Mouse (Mus musculus) testis, adult 2 months (tissue): ENCODE measurements around the gene Mrps25. TPM values are rescaled to one million over a fixed set of nuclear protein-coding genes. Genes with fewer than 3 reads are reported as not detected.

ENCODE experiments used
- H3K27ac ChIP-seq: fragments of 200-500 bp; 2 replicates; pipeline ENCODE4 v1.5.1; 2012; ENCODE audit warnings: low read depth, low read length; ENCODE audit not compliant: control insufficient read depth, insufficient read depth
- H3K27me3 ChIP-seq: fragments of 200-500 bp; 2 replicates; pipeline ENCODE4 v1.6.1; 2012; ENCODE audit warnings: mild to moderate bottlenecking, low read length, moderate library complexity; ENCODE audit not compliant: control insufficient read depth, insufficient read depth
- H3K36me3 ChIP-seq: fragments of 200-500 bp; 2 replicates; pipeline ENCODE4 v1.6.1; 2012; ENCODE audit warnings: mild to moderate bottlenecking, low read length; ENCODE audit not compliant: control insufficient read depth, insufficient read depth
- H3K4me1 ChIP-seq: fragments of 200-500 bp; 2 replicates; pipeline ENCODE4 v1.6.1; 2012; ENCODE audit warnings: low read length; ENCODE audit not compliant: control insufficient read depth, insufficient read depth
- H3K4me3 ChIP-seq: fragments of 200-500 bp; 2 replicates; pipeline ENCODE4 v1.5.1; 2012; ENCODE audit warnings: low read depth, mild to moderate bottlenecking, low read length, moderate library complexity, mixed read lengths; ENCODE audit not compliant: control insufficient read depth
- CTCF ChIP-seq: fragments of 200-500 bp; IDR thresholded peaks from 2 replicates; pipeline ENCODE4 v1.5.1; 2012; ENCODE audit warnings: low read depth, mild to moderate bottlenecking, inconsistent platforms, low read length, moderate library complexity; ENCODE audit not compliant: control insufficient read depth, insufficient read depth, insufficient replicate concordance
- POLR2A ChIP-seq: fragments of 200-500 bp; IDR thresholded peaks from 2 replicates; pipeline ENCODE4 v1.6.1; 2012; ENCODE audit warnings: low read depth, mild to moderate bottlenecking, inconsistent platforms, low read length, moderate library complexity; ENCODE audit not compliant: control insufficient read depth
- polyA plus RNA-seq: library from polyadenylated mRNA; depleted of rRNA; stranded (reverse); fragments of >200 nt; gene quantifications from 2 replicates; pipeline ENCODE4 v1.2.3, GENCODE M21; 2012; rRNA removed

Gene Mrps25
- polyA plus RNA-seq, 1 experiment = 14.3 TPM

DNA sequence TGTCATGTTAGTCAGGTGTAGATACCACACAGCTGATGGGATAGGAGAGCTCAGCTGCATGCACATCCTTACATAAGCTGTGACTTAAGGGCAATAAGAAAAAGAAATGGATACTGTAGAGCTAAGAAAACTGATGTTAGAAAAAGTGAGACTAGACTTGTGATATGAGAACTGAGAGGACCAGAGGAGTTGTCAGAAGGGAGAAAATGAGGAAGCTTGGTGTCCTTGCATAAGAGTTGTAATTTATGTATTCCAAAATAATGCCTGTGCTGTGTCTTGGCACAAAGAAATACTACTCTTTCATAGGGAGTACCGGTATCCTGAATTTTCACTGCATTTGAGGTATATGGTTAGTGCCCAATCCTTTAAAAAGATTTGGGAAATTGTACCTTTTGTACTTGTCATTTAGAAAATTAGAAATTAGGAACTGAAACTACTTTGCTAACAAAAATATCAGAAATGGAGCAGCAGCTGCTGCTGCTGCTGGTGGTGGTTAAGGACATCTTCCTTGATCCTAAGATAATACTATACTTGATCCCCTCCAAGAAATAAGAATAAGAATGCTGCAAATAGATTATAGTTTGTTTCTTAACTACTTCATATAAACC, 56.9 kb downstream of the Mrps25 start:
- no peaks in the 10 kb centered on the region for H3K4me1 ChIP-seq
- H3K4me3 ChIP-seq = no peak overlapping the region
- H3K27me3 ChIP-seq = no peaks in the 10 kb centered on the region
- no peak overlapping the region for H3K27ac ChIP-seq
- TF ChIP-seq POLR2A (no peak), CTCF (no peak)
- H3K36me3 ChIP-seq = no peaks in the 10 kb centered on the region; the same call in 1 of the 2 replicates

DNA sequence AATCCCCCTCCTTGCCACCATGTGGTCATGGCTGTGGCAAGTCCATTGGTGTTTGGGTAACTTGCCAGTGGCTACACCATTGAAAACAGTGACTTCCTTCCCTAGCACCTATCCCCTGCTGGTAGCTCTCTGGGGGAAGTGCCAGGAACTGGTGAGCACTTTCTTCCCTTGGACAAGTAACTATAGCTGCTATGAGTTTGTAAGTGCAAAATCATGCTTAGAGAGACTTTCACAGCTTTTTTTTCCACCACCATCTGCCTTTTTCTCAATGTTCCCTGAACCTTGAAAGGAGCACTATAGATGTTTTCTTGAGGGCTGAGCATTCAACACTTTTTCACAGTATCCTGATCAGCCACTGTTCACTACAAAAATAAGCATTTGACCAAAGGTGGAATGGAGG, 59.3 kb downstream of the Mrps25 start:
- H3K4me3 ChIP-seq = no peak overlapping the region
- TF ChIP-seq POLR2A (no peak), CTCF (no peak)
- H3K4me1 ChIP-seq = no peaks in the 10 kb centered on the region
- no peak overlapping the region for H3K27ac ChIP-seq
- H3K36me3 ChIP-seq = no peaks in the 10 kb centered on the region; the same call in 1 of the 2 replicates
- H3K27me3 ChIP-seq = no peaks in the 10 kb centered on the region

Other genes with a start within 250 kb of the Mrps25 start
- gene Fgd5, start 205.2 kb downstream of the Mrps25 start, polyA plus RNA-seq = 0.77 and 1.00 TPM in 2 replicates
- 15.6 and 22.4 TPM in 2 replicates for gene Nr2c2, start 92.6 kb downstream of the Mrps25 start, polyA plus RNA-seq
- 4.6 and 5.8 TPM in 2 replicates for gene Rbsn, start 30.9 kb upstream of the Mrps25 start, polyA plus RNA-seq
- 4.8 and 5.7 TPM in 2 replicates for gene Trh, start 60.6 kb upstream of the Mrps25 start, polyA plus RNA-seq